Mouse (Mus musculus): ENCODE measurements around the gene Mfsd14a.

Gene Mfsd14a

DNA sequence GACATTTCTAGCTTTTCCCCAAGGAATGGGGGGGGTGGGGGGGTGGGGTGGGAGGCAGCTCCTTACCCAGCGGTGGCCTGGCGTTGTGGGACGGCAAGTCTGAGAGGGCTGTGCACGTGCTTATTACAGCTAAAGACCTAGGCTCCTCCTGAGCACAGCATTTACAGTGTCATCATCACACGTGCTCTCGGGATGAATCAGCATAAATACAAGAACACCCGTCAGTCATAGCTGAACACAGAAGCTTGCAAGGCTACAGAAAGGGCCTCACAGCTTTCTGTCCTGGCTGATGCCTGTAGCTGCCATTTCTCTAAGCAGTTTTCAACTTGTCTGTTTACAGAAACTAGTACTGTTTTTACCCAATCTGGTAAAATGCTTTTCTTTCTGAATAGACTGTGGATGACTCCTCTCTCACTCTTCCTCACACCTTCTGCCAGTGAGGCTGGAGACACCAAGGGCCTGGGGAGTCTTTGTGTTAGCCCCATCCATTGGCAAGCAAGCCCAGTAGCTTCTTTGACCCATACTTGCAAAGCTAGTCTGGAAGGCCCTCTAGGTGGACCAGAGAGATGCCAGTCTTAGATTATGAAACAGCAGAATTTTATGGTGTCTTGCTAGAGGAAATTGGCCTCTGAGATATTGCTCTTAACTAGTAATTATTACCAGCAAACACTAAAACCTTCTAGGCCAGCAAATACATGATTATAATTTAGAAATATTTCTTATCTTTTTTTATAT is 41.7 kb downstream of the Mfsd14a start:
- in situ Hi-C loops (cut with MboI; ENCODE audit: low pct_unique_long_range_greater_than_20kb in 1 of 2, low sequenced_read_pairs in 2 of 2, unreplicated experiment in 1 of 2) = no loop called here

DNA sequence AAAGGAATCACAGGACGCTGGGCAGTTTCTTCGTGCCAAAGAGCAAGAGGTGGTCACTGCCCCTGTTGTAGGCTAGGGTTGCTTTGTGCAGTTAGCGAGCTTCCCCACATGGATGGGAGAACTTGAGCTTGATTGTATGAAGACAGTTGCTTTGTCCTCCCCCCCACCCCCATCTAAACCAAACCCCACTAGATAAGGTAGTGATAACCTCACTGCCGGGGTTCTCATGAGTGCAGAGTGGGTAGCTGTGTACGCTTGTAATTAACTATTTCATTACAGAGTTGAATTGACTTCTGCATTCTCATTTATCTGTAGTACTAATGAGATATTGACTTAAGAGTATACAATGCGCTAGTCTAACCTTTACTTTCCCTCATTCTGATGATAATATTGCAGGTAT is 43.6 kb downstream of the Mfsd14a start:
- in situ Hi-C loops (cut with MboI; ENCODE audit: low pct_unique_long_range_greater_than_20kb in 1 of 2, low sequenced_read_pairs in 2 of 2, unreplicated experiment in 1 of 2) = no loop called here

DNA sequence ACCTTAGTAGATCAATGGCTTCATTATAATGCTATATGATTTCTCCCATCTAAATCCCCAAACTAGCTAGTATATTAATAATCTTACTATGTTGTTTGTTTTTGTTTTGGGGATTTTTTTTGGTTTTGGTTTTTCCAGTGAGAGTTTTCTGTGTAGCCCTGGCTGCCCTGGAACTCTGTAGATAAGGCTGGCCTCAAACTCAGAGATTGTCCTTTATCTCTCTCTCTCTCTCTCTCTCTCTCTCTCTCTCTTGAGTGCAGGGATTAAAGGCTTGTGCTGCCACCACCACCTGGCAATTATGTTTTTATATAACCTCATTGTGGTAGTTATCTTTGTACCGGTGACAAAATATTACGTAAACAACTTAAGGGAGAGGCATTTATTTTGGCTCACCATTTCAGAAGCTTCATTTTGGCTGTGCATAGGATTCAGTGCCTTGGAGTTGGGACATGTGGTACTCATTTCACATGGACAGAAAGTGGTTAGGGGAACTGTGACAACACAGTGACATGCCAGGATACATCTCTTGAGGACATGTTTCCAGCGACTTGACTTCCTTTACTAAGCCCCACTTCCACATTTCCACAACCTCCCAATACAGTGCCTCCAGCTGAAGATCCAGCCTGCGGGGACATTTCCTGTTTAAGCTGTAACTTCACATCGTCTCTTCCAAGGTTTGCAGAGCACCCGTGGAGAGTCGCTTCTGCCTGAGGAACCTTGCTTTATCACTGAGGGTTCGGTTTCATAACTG is 47.0 kb downstream of the Mfsd14a start:
- in situ Hi-C loops (cut with MboI; ENCODE audit: low pct_unique_long_range_greater_than_20kb in 1 of 2, low sequenced_read_pairs in 2 of 2, unreplicated experiment in 1 of 2) = no loop called here

DNA sequence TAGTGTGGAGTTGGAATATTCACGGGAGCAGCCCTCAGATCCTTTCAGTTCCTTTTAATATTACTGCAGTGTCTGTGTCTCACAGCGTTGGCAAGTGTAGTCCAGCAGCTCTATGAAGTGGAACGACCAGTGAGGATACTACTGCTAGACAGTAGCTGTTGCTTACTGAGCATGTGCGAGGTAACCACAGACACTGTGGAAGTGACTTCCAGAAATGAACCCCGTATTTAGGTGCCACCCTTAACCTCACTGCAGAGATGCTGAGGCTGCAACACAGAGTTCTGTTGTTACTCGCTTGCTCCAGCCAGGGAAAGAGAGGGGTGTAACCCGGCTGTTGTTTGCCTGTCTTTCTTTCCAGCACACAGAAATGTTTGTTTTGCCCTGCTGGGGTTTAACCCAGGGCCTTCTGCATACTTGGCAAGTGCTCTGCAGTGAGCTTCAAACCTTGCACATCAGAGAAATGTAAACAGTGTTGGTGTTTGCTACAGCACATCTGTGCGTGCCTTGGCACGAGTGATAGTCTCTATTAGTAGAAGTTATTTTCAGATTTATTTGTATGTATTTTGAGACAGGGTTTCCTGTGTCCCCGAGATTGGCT is 48.1 kb downstream of the Mfsd14a start, which contains the start of gene Trmt13:
TSS of gene Trmt13 (minus strand) at position 293 of the 598 bp plus-strand sequence.
- in situ Hi-C loops (cut with MboI; ENCODE audit: low pct_unique_long_range_greater_than_20kb in 1 of 2, low sequenced_read_pairs in 2 of 2, unreplicated experiment in 1 of 2) = no loop called here

DNA sequence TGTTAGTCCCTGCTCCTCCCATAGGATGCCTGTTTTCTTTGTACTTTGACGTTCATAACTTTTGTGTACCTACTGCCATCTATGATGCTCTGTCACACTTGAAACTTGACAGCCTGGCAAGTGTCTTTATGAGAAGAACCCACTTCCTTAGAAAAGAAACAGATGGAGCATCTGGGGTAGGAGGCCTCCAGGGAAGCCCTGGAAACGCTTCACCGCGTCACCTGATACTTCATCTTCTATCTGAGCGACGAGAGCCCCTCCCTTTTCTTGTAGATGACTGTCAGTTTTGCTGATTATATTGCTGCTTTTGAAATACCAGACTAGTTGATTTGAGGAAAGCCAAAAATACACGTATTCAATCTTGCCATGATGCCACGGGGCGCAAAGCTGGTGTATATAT is 57.9 kb downstream of the Mfsd14a start:
- in situ Hi-C loops (cut with MboI; ENCODE audit: low pct_unique_long_range_greater_than_20kb in 1 of 2, low sequenced_read_pairs in 2 of 2, unreplicated experiment in 1 of 2) = no loop called here

DNA sequence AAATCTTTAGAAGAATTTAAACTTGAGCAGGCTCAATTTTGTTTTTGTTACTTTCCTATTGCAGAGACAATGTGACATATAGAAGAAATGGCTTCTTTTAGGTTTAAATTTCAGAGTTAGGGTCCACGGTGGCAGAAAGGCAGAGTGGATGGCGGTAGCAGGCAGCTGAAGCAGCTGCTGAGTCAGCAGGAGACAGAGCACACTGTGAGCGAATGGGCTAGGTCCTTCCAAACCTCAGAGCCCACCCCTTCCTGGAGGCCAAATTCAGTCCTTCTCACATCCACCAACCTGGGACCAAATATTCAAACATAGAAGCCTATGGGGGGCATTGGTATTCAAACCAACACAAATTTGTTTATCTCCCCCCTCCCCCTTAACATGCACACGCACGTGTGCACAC is 60.7 kb downstream of the Mfsd14a start:
- in situ Hi-C loops (cut with MboI; ENCODE audit: low pct_unique_long_range_greater_than_20kb in 1 of 2, low sequenced_read_pairs in 2 of 2, unreplicated experiment in 1 of 2) = no loop called here

DNA sequence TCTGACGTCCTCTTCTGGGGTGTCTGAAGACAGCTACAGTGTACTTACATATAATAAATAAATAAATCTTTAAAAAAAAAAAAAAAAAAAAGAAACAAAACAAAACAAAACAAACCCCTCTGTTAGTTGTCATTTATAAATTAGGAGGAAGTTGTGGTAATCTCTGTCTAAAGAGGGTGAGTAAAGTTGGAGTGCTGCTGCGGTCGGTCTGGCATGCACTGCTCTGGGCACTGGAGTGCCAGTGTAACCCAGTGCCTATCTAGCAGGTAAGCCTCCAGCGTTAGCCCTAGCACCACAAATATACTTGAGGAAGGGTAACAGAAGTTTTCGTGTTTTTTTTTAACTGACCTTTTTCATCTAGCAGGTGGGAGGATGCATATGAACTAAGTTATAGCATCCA is 61.5 kb downstream of the Mfsd14a start:
- in situ Hi-C loops (cut with MboI; ENCODE audit: low pct_unique_long_range_greater_than_20kb in 1 of 2, low sequenced_read_pairs in 2 of 2, unreplicated experiment in 1 of 2) = no loop called here

DNA sequence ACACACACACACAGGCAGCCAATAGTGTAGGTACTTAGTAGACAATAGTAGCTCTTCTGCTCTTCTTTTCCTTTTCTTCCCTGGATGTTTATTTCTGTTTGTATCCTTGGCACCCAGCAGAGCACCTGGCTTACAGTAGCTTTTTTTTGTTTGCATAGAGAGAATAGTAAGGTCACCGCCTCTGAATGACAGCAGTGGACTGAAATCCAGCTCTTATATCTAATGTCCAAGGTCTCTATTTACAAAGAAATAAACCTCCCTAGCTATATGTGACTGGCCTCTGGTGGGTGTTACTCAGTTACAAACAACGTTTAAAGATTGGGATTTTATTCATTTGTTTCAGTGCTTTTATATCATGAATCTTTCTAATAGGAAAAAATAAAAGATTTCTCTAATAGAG is 62.8 kb downstream of the Mfsd14a start:
- in situ Hi-C loops (cut with MboI; ENCODE audit: low pct_unique_long_range_greater_than_20kb in 1 of 2, low sequenced_read_pairs in 2 of 2, unreplicated experiment in 1 of 2) = loop anchor here (25.0 kb wide), 1 partner anchor 262 kb away; no protein-coding TSS in a partner anchor

DNA sequence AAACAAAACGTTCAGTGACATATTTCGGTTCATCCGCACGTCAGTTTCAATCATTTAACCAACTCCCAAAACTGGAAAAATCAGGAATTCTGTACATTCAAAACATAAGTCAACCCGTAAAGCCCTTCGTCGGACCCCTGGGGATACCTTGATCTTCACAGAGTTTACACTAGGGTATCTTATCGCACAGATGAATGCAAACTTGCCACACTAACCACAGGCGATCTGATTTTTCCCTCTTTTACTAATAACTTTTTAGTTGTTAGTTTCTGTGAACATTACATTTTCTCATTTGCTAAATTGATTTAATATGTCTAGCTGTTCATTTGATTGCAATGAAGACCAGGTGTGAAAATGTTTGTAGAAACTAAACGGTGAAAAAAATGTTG is 66.9 kb downstream of the Mfsd14a start:
- in situ Hi-C loops (cut with MboI; ENCODE audit: low pct_unique_long_range_greater_than_20kb in 1 of 2, low sequenced_read_pairs in 2 of 2, unreplicated experiment in 1 of 2) = loop anchor here (25.0 kb wide), 1 partner anchor 258 kb away; no protein-coding TSS in a partner anchor

DNA sequence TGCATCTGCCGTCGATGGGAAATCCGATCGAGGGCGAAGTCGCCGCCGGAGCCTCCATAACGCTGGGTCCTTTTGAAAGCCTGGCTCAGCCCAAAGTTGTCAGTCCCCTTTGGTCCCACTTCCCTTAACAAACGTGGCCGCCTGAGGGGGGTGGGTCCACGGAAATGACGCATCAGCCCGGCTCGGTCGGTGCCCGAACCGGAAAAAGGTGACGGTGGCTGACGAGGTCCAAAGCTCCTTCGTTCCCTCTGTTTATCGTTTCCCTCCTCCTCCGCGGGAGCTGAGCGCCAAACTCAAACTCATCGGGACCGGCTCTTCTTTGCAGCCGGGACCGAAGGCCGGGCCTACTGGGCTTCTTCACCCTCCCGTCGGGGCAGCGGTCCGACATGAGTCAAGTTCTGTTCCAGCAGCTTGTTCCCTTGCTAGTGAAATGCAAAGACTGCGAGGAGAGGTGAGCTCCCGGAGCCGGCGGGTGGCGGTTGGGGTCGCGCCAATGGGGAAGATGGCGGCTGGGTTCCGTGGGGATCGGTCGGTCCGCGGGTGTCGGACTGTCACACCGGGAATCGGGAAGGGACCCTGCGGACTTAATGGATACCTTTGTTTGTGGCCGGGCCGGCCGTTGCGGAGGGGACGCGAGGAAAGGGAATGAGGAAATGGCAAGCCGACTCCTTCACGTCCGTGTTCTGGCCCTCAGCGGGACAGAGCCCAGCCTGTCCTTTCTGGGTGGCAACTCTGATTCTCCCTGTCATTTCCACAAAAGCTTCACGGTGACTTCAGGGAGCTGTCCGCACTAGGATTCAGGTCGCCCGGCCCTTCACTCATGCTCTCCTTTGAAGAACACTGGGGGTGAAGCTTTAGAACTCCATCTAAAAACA is 67.5 kb downstream of the Mfsd14a start, which contains the start of gene Sass6:
TSS of gene Sass6 (plus strand) at position 255 of the 875 bp plus-strand sequence.
- in situ Hi-C loops (cut with MboI; ENCODE audit: low pct_unique_long_range_greater_than_20kb in 1 of 2, low sequenced_read_pairs in 2 of 2, unreplicated experiment in 1 of 2) = loop anchor here (25.0 kb wide), 1 partner anchor 258 kb away; no protein-coding TSS in a partner anchor

DNA sequence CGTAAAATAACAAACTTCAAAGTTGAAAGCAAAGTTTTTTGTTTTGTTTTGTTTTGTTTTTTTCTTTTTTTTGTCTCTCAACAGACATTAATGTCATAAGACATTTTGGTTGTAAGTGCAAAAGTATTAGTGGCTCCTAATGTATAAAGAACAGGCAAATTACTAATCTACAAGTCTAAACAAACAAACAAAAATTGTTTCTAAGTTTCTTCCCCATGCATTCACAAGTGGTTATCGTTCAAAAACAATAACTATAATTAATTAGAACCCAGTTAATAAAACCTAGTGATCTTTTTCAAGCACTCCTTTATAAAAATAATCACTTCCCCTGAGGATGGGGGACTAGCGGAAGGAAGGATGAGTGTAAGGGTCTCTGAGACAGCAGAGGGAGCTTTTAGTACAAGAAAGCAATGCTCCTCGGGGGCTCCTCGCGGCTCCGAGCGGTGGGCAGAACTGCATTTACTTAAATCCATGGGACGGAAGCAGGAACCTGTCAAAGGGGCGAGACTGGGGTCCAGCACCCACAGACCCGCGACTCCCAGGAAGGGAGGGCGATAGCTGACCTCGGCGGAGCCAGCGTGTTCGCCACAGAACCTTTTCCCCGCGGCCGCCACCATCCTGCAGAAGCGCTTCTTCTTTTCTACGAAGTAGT is 68.3 kb downstream of the Mfsd14a start:
- in situ Hi-C loops (cut with MboI; ENCODE audit: low pct_unique_long_range_greater_than_20kb in 1 of 2, low sequenced_read_pairs in 2 of 2, unreplicated experiment in 1 of 2) = loop anchor here (25.0 kb wide), 1 partner anchor 257 kb away; no protein-coding TSS in a partner anchor

DNA sequence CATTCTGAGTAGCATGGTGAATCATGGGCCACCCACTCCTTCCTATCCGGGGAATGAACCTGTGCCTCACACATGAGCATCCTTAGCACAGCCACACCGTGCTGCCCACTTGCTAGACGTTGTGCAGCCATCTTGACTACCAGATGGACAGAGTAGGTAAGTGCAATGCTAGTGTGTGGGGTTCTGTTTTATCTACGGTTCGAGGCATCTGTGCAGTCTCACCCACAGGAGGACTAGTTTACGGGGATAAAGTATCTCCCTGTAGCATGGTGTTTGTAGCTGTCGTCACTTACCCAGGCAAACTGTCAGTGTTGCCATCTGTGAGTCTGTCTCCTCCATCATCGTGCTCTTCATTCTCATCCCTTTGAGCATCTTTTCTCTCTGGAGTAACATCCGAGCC is 80.3 kb downstream of the Mfsd14a start:
- in situ Hi-C loops (cut with MboI; ENCODE audit: low pct_unique_long_range_greater_than_20kb in 1 of 2, low sequenced_read_pairs in 2 of 2, unreplicated experiment in 1 of 2) = loop anchor here (25.0 kb wide), 1 partner anchor 245 kb away; no protein-coding TSS in a partner anchor
